Mouse (Mus musculus) MEL (cell line): ENCODE measurements around the gene Uroc1. TPM values are rescaled to one million over a fixed set of nuclear protein-coding genes. Genes with fewer than 3 reads are reported as not detected.

Experiments
- DNase-seq: peaks from one replicate; pipeline ENCODE4 v3.0.0; 2011; ENCODE audit warnings: low read depth, low spot score
- H3K27ac ChIP-seq: 2 replicates; pipeline ENCODE4 v1.5.1; 2012; ENCODE audit warnings: low read depth, mild to moderate bottlenecking, control low read depth, low read length, moderate library complexity; ENCODE audit not compliant: control insufficient read depth
- H3K27me3 ChIP-seq, 2 experiments: fragments of 150-350 bp in 1 of 2; sonication (generic) in 1 of 2; 2 replicates each; pipeline ENCODE4 v1.6.1; 2012; ENCODE audit warnings: low read length in 2 of 2, mild to moderate bottlenecking in 2 of 2, improper control_type of control experiment in 1 of 2, moderate library complexity in 1 of 2; ENCODE audit not compliant: insufficient read depth in 2 of 2, control insufficient read depth in 1 of 2
- H3K36me3 ChIP-seq, 2 experiments: 2 replicates each; pipeline ENCODE4 v1.6.1; 2012 to 2014; ENCODE audit warnings: low read length in 2 of 2, improper control_type of control experiment in 1 of 2, inconsistent platforms in 1 of 2, mild to moderate bottlenecking in 1 of 2; ENCODE audit not compliant: insufficient read depth in 2 of 2, control insufficient read depth in 1 of 2
- H3K4me1 ChIP-seq, 2 experiments: fragments of 150-350 bp in 1 of 2; sonication (generic) in 1 of 2; 2 replicates each; pipeline ENCODE4 v1.6.1; 2012; ENCODE audit warnings: low read length in 2 of 2, improper control_type of control experiment in 1 of 2, mild to moderate bottlenecking in 1 of 2; ENCODE audit not compliant: insufficient read depth in 2 of 2, control insufficient read depth in 1 of 2
- H3K4me3 ChIP-seq, 2 experiments: fragments of 150-350 bp in 1 of 2; sonication (generic) in 1 of 2; 2 replicates each; pipeline ENCODE4 v1.5.1; 2012; ENCODE audit warnings: low read depth in 2 of 2, low read length in 2 of 2, mild to moderate bottlenecking in 2 of 2, moderate library complexity in 2 of 2, control low read depth in 1 of 2, improper control_type of control experiment in 1 of 2; ENCODE audit not compliant: control insufficient read depth in 1 of 2, insufficient read depth in 1 of 2
- H3K79me2 ChIP-seq: 2 replicates; pipeline ENCODE4 v1.6.1; 2012; ENCODE audit warnings: mild to moderate bottlenecking, low read length, moderate library complexity; ENCODE audit not compliant: control insufficient read depth, poor library complexity, insufficient read depth
- H3K9ac ChIP-seq: 2 replicates; pipeline ENCODE4 v1.6.1; 2012; ENCODE audit warnings: low read depth, mild to moderate bottlenecking, control low read depth, low read length, moderate library complexity; ENCODE audit not compliant: control insufficient read depth, poor library complexity, severe bottlenecking
- H3K9me3 ChIP-seq: fragments of 150-350 bp; sonication (generic); replicated peaks from 2 replicates; pipeline ENCODE4 v1.6.1; 2012; ENCODE audit warnings: mild to moderate bottlenecking, low read length, improper control_type of control experiment, moderate library complexity; ENCODE audit not compliant: insufficient read depth
- BHLHE40 ChIP-seq: IDR thresholded peaks from 2 replicates; pipeline ENCODE4 v1.6.1; 2012; ENCODE audit warnings: low read depth, mild to moderate bottlenecking, inconsistent platforms, low read length, improper control_type of control experiment, borderline replicate concordance
- CHD1 ChIP-seq: IDR thresholded peaks from 2 replicates; pipeline ENCODE4 v1.6.1; 2012; ENCODE audit warnings: low read depth, mild to moderate bottlenecking, inconsistent platforms, low read length, improper control_type of control experiment
- CHD2 ChIP-seq: IDR thresholded peaks from 2 replicates; pipeline ENCODE4 v1.6.1; 2011; ENCODE audit warnings: low read length, improper control_type of control experiment
- E2F4 ChIP-seq: IDR thresholded peaks from 2 replicates; pipeline ENCODE4 v1.6.1; 2011; ENCODE audit warnings: low read depth, low read length, improper control_type of control experiment, borderline replicate concordance
- ELF1 ChIP-seq: IDR thresholded peaks from 2 replicates; pipeline ENCODE4 v1.6.1; 2014; ENCODE audit warnings: low read depth, mild to moderate bottlenecking, inconsistent platforms, low read length, improper control_type of control experiment, moderate library complexity
- EP300 ChIP-seq, 2 experiments: IDR thresholded peaks; 2 replicates each; pipeline ENCODE4 v1.6.1; 2011; ENCODE audit warnings: improper control_type of control experiment in 2 of 2, low read length in 2 of 2, low read depth in 1 of 2, mild to moderate bottlenecking in 1 of 2
- ETS1 ChIP-seq: IDR thresholded peaks from 2 replicates; pipeline ENCODE4 v1.6.1; 2012; ENCODE audit warnings: low read depth, mild to moderate bottlenecking, inconsistent platforms, low read length, improper control_type of control experiment, moderate library complexity
- GABPA ChIP-seq: IDR thresholded peaks from 2 replicates; pipeline ENCODE4 v1.6.1; 2012; ENCODE audit warnings: low read depth, mild to moderate bottlenecking, inconsistent platforms, low read length, improper control_type of control experiment, moderate library complexity
- GATA1 ChIP-seq: IDR thresholded peaks from 2 replicates; pipeline ENCODE4 v1.6.1; 2011; ENCODE audit warnings: low read depth, low read length, improper control_type of control experiment
- KAT2A ChIP-seq: conservative IDR thresholded peaks from 2 replicates; pipeline ENCODE4 v1.6.1; 2012; ENCODE audit warnings: low read depth, low read length, improper control_type of control experiment, inconsistent platforms
- MAFK ChIP-seq: IDR thresholded peaks from 2 replicates; pipeline ENCODE4 v1.6.1; 2011; ENCODE audit warnings: low read depth, mild to moderate bottlenecking, low read length, improper control_type of control experiment, borderline replicate concordance
- MAX ChIP-seq: IDR thresholded peaks from 2 replicates; pipeline ENCODE4 v1.6.1; 2011; ENCODE audit warnings: low read length, improper control_type of control experiment
- MAZ ChIP-seq: IDR thresholded peaks from 2 replicates; pipeline ENCODE4 v1.6.1; 2012; ENCODE audit warnings: low read depth, mild to moderate bottlenecking, inconsistent platforms, low read length, improper control_type of control experiment
- MEF2A ChIP-seq: IDR thresholded peaks from 2 replicates; pipeline ENCODE4 v1.6.1; 2014; ENCODE audit warnings: low read depth, mild to moderate bottlenecking, inconsistent platforms, low read length, improper control_type of control experiment; ENCODE audit not compliant: poor library complexity, insufficient replicate concordance, severe bottlenecking; ENCODE audit errors: extremely low read depth
- MXI1 ChIP-seq: IDR thresholded peaks from 2 replicates; pipeline ENCODE4 v1.6.1; 2011; ENCODE audit warnings: mild to moderate bottlenecking, low read depth, low read length, improper control_type of control experiment
- MYB ChIP-seq: IDR thresholded peaks from 2 replicates; pipeline ENCODE4 v1.6.1; 2011; ENCODE audit warnings: mild to moderate bottlenecking, low read depth, low read length, improper control_type of control experiment
- MYC ChIP-seq: IDR thresholded peaks from 2 replicates; pipeline ENCODE4 v1.6.1; 2011; ENCODE audit warnings: low read depth, mild to moderate bottlenecking, low read length, improper control_type of control experiment, moderate library complexity
- NELFE ChIP-seq: IDR thresholded peaks from 2 replicates; pipeline ENCODE4 v1.6.1; 2011; ENCODE audit warnings: low read depth, low read length, improper control_type of control experiment
- POLR2A ChIP-seq, 2 experiments: IDR thresholded peaks; 2 replicates each; pipeline ENCODE4 v1.6.1; 2011 to 2012; ENCODE audit warnings: low read length in 2 of 2, mild to moderate bottlenecking in 2 of 2, control low read depth in 1 of 2, improper control_type of control experiment in 1 of 2, low read depth in 1 of 2, moderate library complexity in 1 of 2; ENCODE audit not compliant: control insufficient read depth in 1 of 2, insufficient read depth in 1 of 2, poor library complexity in 1 of 2
- RAD21 ChIP-seq: IDR thresholded peaks from 2 replicates; pipeline ENCODE4 v1.6.1; 2011; ENCODE audit warnings: mild to moderate bottlenecking, low read depth, low read length, improper control_type of control experiment
- RCOR1 ChIP-seq: IDR thresholded peaks from 2 replicates; pipeline ENCODE4 v1.6.1; 2012; ENCODE audit warnings: low read depth, mild to moderate bottlenecking, inconsistent platforms, low read length, improper control_type of control experiment
- SIN3A ChIP-seq: IDR thresholded peaks from 2 replicates; pipeline ENCODE4 v1.6.1; 2012; ENCODE audit warnings: low read length, improper control_type of control experiment, inconsistent platforms
- SMC3 ChIP-seq: IDR thresholded peaks from 2 replicates; pipeline ENCODE4 v1.6.1; 2011; ENCODE audit warnings: low read depth, low read length, improper control_type of control experiment
- TBP ChIP-seq: IDR thresholded peaks from 2 replicates; pipeline ENCODE4 v1.8.0; 2011; ENCODE audit warnings: low read depth, low read length, improper control_type of control experiment
- TCF12 ChIP-seq: IDR thresholded peaks from 2 replicates; pipeline ENCODE4 v1.6.1; 2014; ENCODE audit warnings: low read depth, mild to moderate bottlenecking, inconsistent platforms, low read length, improper control_type of control experiment, moderate library complexity
- USF2 ChIP-seq, 2 experiments: IDR thresholded peaks; 2 replicates each; pipeline ENCODE4 v1.6.1; 2011 to 2012; ENCODE audit warnings: improper control_type of control experiment in 2 of 2, low read length in 2 of 2, borderline replicate concordance in 1 of 2, inconsistent platforms in 1 of 2, low read depth in 1 of 2, mild to moderate bottlenecking in 1 of 2; ENCODE audit not compliant: insufficient read depth in 1 of 2
- ZC3H11A ChIP-seq: IDR thresholded peaks from 2 replicates; pipeline ENCODE4 v1.6.1; 2012; ENCODE audit warnings: low read depth, mild to moderate bottlenecking, inconsistent platforms, low read length, improper control_type of control experiment
- ZNF384 ChIP-seq: IDR thresholded peaks from 2 replicates; pipeline ENCODE4 v1.6.1; 2012; ENCODE audit warnings: low read depth, mild to moderate bottlenecking, inconsistent platforms, low read length, improper control_type of control experiment
- polyA plus RNA-seq, 2 experiments: library from polyadenylated mRNA; stranded (reverse) in 1 of 2; unstranded in 1 of 2; fragments of >175 nt in 1 of 2; fragments of >200 nt in 1 of 2; gene quantifications; 2 replicates each; pipeline versions ENCODE4 v1.2.1 to v1.2.4; 2012; ENCODE audit warnings: low replicate concordance in 2 of 2, low read depth in 1 of 2; ENCODE audit not compliant: insufficient read length in 2 of 2, insufficient read depth in 1 of 2, missing spikeins in 1 of 2
- total RNA-seq: library from RNA; depleted of rRNA; stranded (reverse); fragments of 300-350 nt; gene quantifications from 2 replicates; pipeline ENCODE4 v1.2.3, GENCODE M21; 2012

Uroc1 gene
- total and polyA plus RNA-seq, 3 experiments, result not detected

DNA sequence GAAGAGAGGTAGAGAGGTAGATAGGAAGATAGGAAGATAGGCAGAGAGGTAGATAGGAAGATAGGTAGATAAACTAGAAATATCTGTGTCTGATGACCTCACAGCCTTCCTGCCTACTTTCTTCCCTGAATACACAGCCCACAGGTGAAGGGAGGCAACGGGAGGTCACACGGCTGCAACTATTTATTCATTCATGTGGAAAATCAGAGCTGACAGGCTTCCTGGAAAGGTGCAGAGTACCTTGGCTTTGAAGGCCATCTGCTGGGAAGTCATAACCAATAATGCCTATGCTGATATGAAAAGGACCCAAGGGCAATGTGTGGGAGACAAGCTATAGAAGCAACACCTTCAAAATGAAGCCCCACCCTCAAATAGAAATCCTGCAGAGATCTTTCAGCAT is 9.3 kb downstream of the Uroc1 start:
- Histone ChIP-seq H3K9ac (no peak overlapping the region), H3K27ac (no peak overlapping the region), H3K36me3 (no peaks in the 10 kb centered on the region), H3K9me3 (no peaks in the 10 kb centered on the region), H3K4me1 (no peaks in the 10 kb centered on the region)
- DNase-seq, result no peak
- no peak for TF ChIP-seq RCOR1
- no peak for TF ChIP-seq POLR2A (IDR thresholded peaks at IDR 0.05; ENCODE audit: control insufficient read depth in 1 of 2, insufficient read depth in 1 of 2, low read depth in 1 of 2, low read length in 2 of 2, poor library complexity in 1 of 2)
- no peak for TF ChIP-seq GABPA
- no peak for TF ChIP-seq MEF2A
- TF ChIP-seq ZNF384, result no peak
- TF ChIP-seq RAD21, result no peak
- TF ChIP-seq, all 39 proteins: peak for 0
- Histone ChIP-seq H3K79me2 (no peaks in the 10 kb centered on the region), H3K27me3 (no peaks in the 10 kb centered on the region), H3K4me3 (no peak overlapping the region)

DNA sequence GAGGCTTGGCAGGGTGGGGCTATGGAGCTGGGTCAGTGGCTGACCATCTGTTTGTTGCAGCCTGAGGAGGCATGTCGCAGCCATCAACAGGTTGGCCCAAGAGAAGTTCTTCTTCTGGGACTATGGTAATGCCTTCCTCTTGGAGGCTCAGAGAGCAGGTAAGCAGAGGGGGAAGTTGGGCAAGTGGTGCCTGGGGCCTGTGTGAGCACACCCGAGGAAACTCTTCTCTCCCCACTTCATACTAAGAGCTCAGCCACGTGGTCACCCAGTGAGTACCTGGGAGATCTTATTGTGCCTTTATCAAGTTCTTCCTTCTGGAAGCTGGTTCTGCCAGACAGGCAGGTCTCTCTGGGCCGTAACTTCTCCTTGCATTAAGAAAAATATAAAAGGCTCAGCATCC is 14.1 kb downstream of the Uroc1 start:
- DNase-seq, result no peak
- no peak overlapping the region for H3K27ac ChIP-seq

DNA sequence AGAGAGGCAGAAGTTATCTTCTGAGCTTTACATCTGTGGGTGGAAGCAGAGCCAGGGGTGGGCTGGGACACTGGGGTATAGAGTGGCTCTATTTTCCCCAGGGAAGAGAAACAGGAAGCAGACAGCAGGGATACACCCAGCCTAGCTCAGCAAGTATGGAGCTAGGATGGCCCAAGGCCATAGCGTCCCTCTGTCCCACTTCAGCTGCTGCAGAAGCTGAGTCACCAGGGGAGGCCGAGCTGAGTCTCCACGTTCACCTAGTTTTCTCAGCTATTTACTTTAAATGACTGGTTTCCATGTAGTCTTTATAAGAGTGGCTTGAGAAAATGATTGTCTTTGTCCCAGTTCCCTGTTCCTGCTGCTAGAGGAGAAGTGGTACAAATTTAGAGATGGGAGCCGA is 15.4 kb downstream of the Uroc1 start:
- H3K36me3 ChIP-seq, result no peaks in the 10 kb centered on the region
- H3K27me3 ChIP-seq, result 0 out of 4 replicates have a peak, but pooled peaks cover 0 to 2% of the 10 kb centered on the region in 2 experiments
- H3K4me1 ChIP-seq, result no peaks in the 10 kb centered on the region
- no peaks in the 10 kb centered on the region for H3K79me2 ChIP-seq
- H3K9ac ChIP-seq, result no peak overlapping the region
- H3K4me3 ChIP-seq, result no peak overlapping the region
- no peak overlapping the region for H3K27ac ChIP-seq
- no peak for DNase-seq
- TF ChIP-seq NELFE (no peak), POLR2A (IDR thresholded peaks at IDR 0.05; ENCODE audit: control insufficient read depth in 1 of 2, insufficient read depth in 1 of 2, low read depth in 1 of 2, low read length in 2 of 2, poor library complexity in 1 of 2) (no peak), SIN3A (no peak), SMC3 (no peak), E2F4 (no peak), TBP (no peak), USF2 (IDR thresholded peaks at IDR 0.05; ENCODE audit: borderline replicate concordance in 1 of 2, insufficient read depth in 1 of 2, low read depth in 1 of 2, low read length in 2 of 2) (no peak), TCF12 (no peak), MYC (no peak)
- TF ChIP-seq, all 39 proteins: peak for 0
- H3K9me3 ChIP-seq, result no peaks in the 10 kb centered on the region

More for the DNA sequence above, 14.1 kb downstream of the Uroc1 start:
- Histone ChIP-seq H3K9me3 (no peaks in the 10 kb centered on the region), H3K79me2 (no peaks in the 10 kb centered on the region), H3K27me3 (0 out of 4 replicates have a peak, but pooled peaks cover 0 to 2% of the 10 kb centered on the region in 2 experiments), H3K4me1 (no peaks in the 10 kb centered on the region)
- no peak for TF ChIP-seq MAFK
- TF ChIP-seq MYB, result no peak
- TF ChIP-seq NELFE, result no peak
- TF ChIP-seq MXI1, result no peak
- TF ChIP-seq TBP, result no peak
- no peak for TF ChIP-seq MAZ
- TF ChIP-seq GABPA, result no peak
- TF ChIP-seq USF2 (IDR thresholded peaks at IDR 0.05; ENCODE audit: borderline replicate concordance in 1 of 2, insufficient read depth in 1 of 2, low read depth in 1 of 2, low read length in 2 of 2), result no peak
- no peak for TF ChIP-seq MYC
- no peak for TF ChIP-seq ETS1
- no peak for TF ChIP-seq MEF2A
- TF ChIP-seq CHD1, result no peak
- no peak for TF ChIP-seq ELF1
- TF ChIP-seq GATA1, result no peak
- TF ChIP-seq ZC3H11A, result no peak
- TF ChIP-seq KAT2A, result no peak
- no peak for TF ChIP-seq BHLHE40
- TF ChIP-seq EP300 (IDR thresholded peaks at IDR 0.05; ENCODE audit: low read depth in 1 of 2, low read length in 2 of 2), result no peak
- no peak for TF ChIP-seq MAX
- TF ChIP-seq CHD2, result no peak
- TF ChIP-seq, all 39 proteins: peak for 0
- Histone ChIP-seq H3K4me3 (no peak overlapping the region), H3K9ac (no peak overlapping the region), H3K36me3 (no peaks in the 10 kb centered on the region)
